Mouse (Mus musculus) heart, adult 2 months (tissue): ENCODE data around the gene Ypel1. TPM values are rescaled to one million over a fixed set of nuclear protein-coding genes. Genes with fewer than 3 reads are reported as not detected.

Source experiments
- DNase-seq, 2 experiments: peaks; one replicate each; pipeline ENCODE4 v3.0.0; 2021
- H3K27ac ChIP-seq: fragments of 200-600 bp; 2 replicates; pipeline ENCODE4 v1.8.1; 2022
- H3K27me3 ChIP-seq: fragments of 200-500 bp; 2 replicates; pipeline ENCODE4 v1.6.1; 2012; ENCODE audit warnings: mild to moderate bottlenecking, low read length, inconsistent platforms, mixed read lengths; ENCODE audit not compliant: control insufficient read depth, insufficient read depth
- H3K36me3 ChIP-seq: fragments of 200-500 bp; 2 replicates; pipeline ENCODE4 v1.6.1; 2012; ENCODE audit warnings: low read length, inconsistent platforms; ENCODE audit not compliant: control insufficient read depth, insufficient read depth
- H3K4me1 ChIP-seq: fragments of 200-500 bp; 2 replicates; pipeline ENCODE4 v1.6.1; 2011; ENCODE audit warnings: low read length; ENCODE audit not compliant: control insufficient read depth, insufficient read depth
- H3K4me3 ChIP-seq: fragments of 200-600 bp; 2 replicates; pipeline ENCODE4 v1.8.1; 2022
- H3K79me2 ChIP-seq: fragments of 200-500 bp; replicated peaks from 2 replicates; pipeline ENCODE4 v1.6.1; 2012; ENCODE audit warnings: mild to moderate bottlenecking, inconsistent platforms, low read length, moderate library complexity, mixed read lengths; ENCODE audit not compliant: control insufficient read depth, insufficient read depth
- H3K9ac ChIP-seq: fragments of 200-500 bp; 2 replicates; pipeline ENCODE4 v1.6.1; 2012; ENCODE audit warnings: low read depth, mild to moderate bottlenecking, control low read depth, inconsistent platforms, low read length, mixed read lengths
- CTCF ChIP-seq: fragments of 200-600 bp; IDR thresholded peaks from 2 replicates; pipeline ENCODE4 v1.8.1; 2022; ENCODE audit warnings: antibody characterized with exemption, mild to moderate bottlenecking, moderate library complexity
- EP300 ChIP-seq: fragments of 200-500 bp; IDR thresholded peaks from 2 replicates; pipeline ENCODE4 v1.6.1; 2011; ENCODE audit warnings: low read depth, low read length, control low read depth; ENCODE audit not compliant: insufficient read depth
- POLR2A ChIP-seq: fragments of 200-500 bp; IDR thresholded peaks from 2 replicates; pipeline ENCODE4 v1.6.1; 2011; ENCODE audit warnings: mild to moderate bottlenecking, low read depth, low read length, control low read depth; ENCODE audit not compliant: insufficient read depth
- WGBS: fragments of 180-500 bp; shearing (Covaris S2); methylation state at CpG from one replicate; pipeline ENCODE4 v1.1.7; 2018; 5-methylcytosine and 5-hydroxymethylcytosine counted together
- intact Hi-C: fragments of 180-260 bp; cut with DNase I; formaldehyde crosslinking; loops from one replicate; pipeline ENCODE4 v1.15.1; 2025
- polyA plus RNA-seq: library from polyadenylated mRNA; depleted of rRNA; stranded (reverse); fragments of >200 nt; gene quantifications from 2 replicates; pipeline ENCODE4 v1.2.3, GENCODE M21; 2012
- total RNA-seq, 2 experiments: library from RNA; stranded (reverse); gene quantifications; 2 replicates each; pipeline ENCODE4 v1.2.3; 2021

Gene Ypel1
- total and polyA plus RNA-seq, 3 experiments = 0.53 to 1.2 (median 0.99) TPM

DNA sequence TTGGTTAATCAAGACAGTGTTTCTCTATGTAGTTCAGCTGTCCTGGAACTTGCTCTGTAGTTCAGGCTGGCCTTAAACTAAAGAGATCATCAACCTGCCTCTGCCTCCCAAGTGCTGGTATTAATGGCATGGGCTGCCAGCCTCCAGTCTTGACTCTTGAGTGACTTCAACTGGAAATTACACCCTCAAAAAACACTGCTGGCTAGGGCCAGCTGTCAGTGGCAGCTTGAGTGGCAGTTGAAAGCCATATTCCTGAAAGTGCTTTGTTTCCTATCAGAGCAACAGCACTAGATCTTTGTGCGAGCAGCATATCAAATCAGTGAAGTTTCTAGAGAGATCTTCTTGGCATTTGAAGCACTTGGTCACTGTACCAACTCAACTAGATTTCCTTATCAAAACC, 28.1 kb upstream of the Ypel1 start:
- H3K36me3 ChIP-seq = peaks cover 12% of the 10 kb centered on the region
- 80% methylated on average over 1 of the region's 1 CpGs for WGBS

DNA sequence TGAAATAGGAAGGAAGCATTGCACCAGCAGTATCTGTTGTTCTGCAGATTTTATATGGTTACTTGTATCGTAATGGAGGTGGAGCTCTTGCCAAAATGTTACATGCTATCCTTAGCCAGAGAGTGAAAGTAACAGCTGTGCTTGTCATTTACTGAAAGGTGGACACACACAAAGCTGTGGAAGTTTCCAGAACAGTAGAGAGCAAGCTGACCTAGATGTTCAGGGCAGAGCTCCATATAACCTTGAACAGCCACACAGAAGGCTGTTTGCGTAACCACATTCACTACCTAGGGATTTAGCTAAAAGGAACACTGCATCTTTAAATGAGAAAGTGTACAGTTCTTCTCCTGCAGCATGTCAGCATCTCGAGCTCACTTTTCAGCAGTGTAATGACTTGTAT, 25.2 kb upstream of the Ypel1 start:
- peak in 1 of 2 experiments; percentile 17 for DNase-seq
- TF ChIP-seq CTCF (no peak), POLR2A (no peak), EP300 (no peak)
- H3K4me3 ChIP-seq = no peak overlapping the region
- intact Hi-C loops = no loop called here
- peak overlapping the region; percentile 43 for H3K27ac ChIP-seq
- no peak overlapping the region for H3K9ac ChIP-seq
- no peaks in the 10 kb centered on the region; the same call in 1 of the 2 replicates for H3K4me1 ChIP-seq
- H3K27me3 ChIP-seq = no peaks in the 10 kb centered on the region
- H3K79me2 ChIP-seq = no peaks in the 10 kb centered on the region
- peaks cover 12% of the 10 kb centered on the region for H3K36me3 ChIP-seq
- 57% methylated on average over 3 of the region's 3 CpGs for WGBS

More for the DNA sequence above, 28.1 kb upstream of the Ypel1 start:
- TF ChIP-seq POLR2A = no peak
- TF ChIP-seq CTCF = no peak
- no peak for TF ChIP-seq EP300
- Histone ChIP-seq H3K27ac (no peak overlapping the region), H3K9ac (no peak overlapping the region), H3K4me1 (no peaks in the 10 kb centered on the region; the same call in 1 of the 2 replicates), H3K4me3 (no peak overlapping the region), H3K27me3 (no peaks in the 10 kb centered on the region), H3K79me2 (no peaks in the 10 kb centered on the region)
- intact Hi-C loops = no loop called here
- DNase-seq = no peak

DNA sequence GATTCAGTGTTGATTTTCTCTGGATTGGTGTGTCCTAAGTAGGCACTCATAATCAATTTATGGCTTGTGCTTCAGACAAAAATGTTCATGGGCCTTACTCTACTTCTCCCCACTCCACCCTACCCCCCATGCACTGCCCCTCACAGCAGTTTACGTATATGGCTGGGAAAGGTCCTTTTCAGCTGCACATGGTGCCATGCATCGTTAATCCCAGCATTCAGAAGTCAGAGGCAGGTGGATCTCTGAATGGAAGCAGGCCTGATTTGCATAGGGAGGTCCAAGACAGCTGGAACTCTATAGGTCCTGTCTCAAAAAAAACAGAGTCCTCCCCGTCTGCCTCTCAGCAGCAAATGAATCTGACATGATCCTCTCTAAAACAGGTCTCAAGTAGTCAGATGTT, 24.2 kb upstream of the Ypel1 start:
- Histone ChIP-seq H3K27ac (no peak overlapping the region), H3K79me2 (no peaks in the 10 kb centered on the region), H3K4me1 (no peaks in the 10 kb centered on the region; the same call in 1 of the 2 replicates), H3K9ac (no peak overlapping the region), H3K4me3 (no peak overlapping the region), H3K27me3 (no peaks in the 10 kb centered on the region), H3K36me3 (peaks cover 12% of the 10 kb centered on the region)
- no peak for DNase-seq
- 90% methylated on average over 3 of the region's 3 CpGs for WGBS
- intact Hi-C loops = no loop called here
- TF ChIP-seq CTCF (no peak), EP300 (no peak), POLR2A (no peak)

DNA sequence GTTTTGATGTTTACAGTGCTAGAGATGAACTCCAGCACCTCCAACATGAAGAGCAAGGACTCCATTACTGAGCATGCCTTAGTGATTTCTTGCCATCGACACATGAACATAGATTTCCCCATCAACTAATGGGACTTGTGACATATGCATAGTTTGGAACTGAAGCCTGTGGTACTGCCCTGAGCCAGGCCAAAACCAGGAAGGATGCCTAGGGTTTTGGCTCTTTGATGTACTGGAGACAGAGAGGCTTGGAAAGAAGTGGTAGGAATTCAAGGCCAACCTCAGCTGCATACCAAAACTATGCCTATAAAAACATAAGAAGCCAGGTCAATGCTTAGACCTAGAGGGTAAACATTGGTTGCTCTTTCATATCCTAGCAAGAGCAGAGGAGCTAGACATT, 19.6 kb upstream of the Ypel1 start:
- intact Hi-C loops = no loop called here

DNA sequence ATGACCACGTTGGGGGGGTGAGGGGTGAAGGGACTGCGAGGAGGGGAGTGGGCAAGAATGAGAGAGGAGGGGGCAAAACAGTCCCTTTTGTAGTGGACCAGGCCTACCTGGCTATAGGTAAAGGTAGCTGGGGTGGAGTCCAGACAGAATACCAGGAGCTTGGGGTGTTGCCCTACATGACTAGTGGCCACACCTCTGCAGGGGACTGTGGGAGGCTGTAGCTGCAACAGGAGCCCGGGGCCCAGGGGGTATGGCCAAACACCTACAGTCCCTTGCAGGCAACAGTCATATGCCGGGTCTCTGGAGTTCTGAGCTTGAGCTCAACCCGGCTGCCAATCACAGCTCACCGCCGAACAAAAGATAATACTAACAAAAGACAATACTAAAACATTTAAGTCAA, 17.4 kb upstream of the Ypel1 start:
- Histone ChIP-seq H3K4me1 (no peaks in the 10 kb centered on the region), H3K4me3 (no peak overlapping the region), H3K27ac (no peak overlapping the region), H3K36me3 (no peaks in the 10 kb centered on the region), H3K79me2 (no peaks in the 10 kb centered on the region), H3K9ac (no peak overlapping the region), H3K27me3 (no peaks in the 10 kb centered on the region)
- WGBS = 67% methylated on average over 7 of the region's 7 CpGs
- intact Hi-C loops = no loop called here
- no peak for TF ChIP-seq EP300
- TF ChIP-seq CTCF = no peak
- TF ChIP-seq POLR2A = no peak
- DNase-seq = no peak

More for the DNA sequence above, 19.6 kb upstream of the Ypel1 start:
- TF ChIP-seq EP300 = no peak
- TF ChIP-seq POLR2A = no peak
- no peak for TF ChIP-seq CTCF
- H3K9ac ChIP-seq = no peak overlapping the region
- no peaks in the 10 kb centered on the region for H3K79me2 ChIP-seq
- 93% methylated on average over 1 of the region's 1 CpGs for WGBS
- H3K36me3 ChIP-seq = no peaks in the 10 kb centered on the region
- DNase-seq = no peak
- no peaks in the 10 kb centered on the region for H3K4me1 ChIP-seq
- no peak overlapping the region for H3K27ac ChIP-seq
- H3K27me3 ChIP-seq = no peaks in the 10 kb centered on the region
- no peak overlapping the region for H3K4me3 ChIP-seq

DNA sequence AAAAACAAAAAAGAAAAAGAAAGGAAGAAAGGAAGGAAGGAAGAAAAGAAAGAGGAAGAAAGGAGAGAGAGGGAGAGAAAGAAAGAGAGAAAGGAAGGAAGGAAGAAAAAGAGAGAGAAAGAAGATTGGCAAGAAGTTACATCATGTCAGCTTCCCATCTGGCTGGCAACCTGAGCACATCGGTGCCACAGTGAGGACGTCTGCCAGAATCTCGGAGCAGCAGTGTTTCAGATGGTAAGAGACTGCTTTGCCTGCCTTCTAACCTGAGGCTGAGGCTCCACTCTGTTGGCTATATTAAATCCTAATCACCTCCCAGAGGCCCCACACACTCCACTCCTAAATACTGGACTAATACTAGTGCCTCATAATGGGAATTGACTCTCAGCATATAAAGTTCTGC, 15.6 kb upstream of the Ypel1 start:
- no peaks in the 10 kb centered on the region for H3K4me1 ChIP-seq
- H3K27ac ChIP-seq = no peak overlapping the region
- no peaks in the 10 kb centered on the region for H3K27me3 ChIP-seq
- TF ChIP-seq EP300 = no peak
- TF ChIP-seq CTCF = no peak
- TF ChIP-seq POLR2A = no peak
- no peak overlapping the region for H3K9ac ChIP-seq
- H3K79me2 ChIP-seq = no peaks in the 10 kb centered on the region
- DNase-seq = no peak
- no peak overlapping the region for H3K4me3 ChIP-seq
- intact Hi-C loops = no loop called here
- H3K36me3 ChIP-seq = no peaks in the 10 kb centered on the region
- WGBS = 62% methylated on average over 3 of the region's 3 CpGs

DNA sequence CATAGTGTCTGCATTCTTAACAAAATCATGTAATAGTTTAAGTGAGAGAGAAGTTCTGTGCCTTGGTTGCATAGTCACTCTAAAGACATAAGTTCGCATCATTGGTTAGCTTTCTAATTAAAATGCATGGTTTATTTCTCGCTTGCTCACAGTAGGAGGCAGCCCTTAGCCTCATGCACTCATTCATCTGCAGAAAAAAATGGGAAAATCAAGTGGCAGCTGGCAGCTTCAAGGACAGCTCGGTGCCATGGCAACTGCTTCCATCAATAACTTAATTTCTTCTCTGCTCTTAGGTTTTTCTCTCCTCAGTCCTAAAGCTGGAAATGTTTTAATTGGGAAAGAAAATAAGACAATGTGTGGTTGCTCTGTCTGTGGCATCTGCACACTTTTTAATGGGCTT, 13.9 kb upstream of the Ypel1 start:
- 80% methylated on average over 3 of the region's 3 CpGs for WGBS
- Histone ChIP-seq H3K9ac (no peak overlapping the region), H3K79me2 (no peaks in the 10 kb centered on the region), H3K4me3 (no peak overlapping the region), H3K27ac (no peak overlapping the region), H3K36me3 (no peaks in the 10 kb centered on the region), H3K4me1 (no peaks in the 10 kb centered on the region), H3K27me3 (no peaks in the 10 kb centered on the region)
- TF ChIP-seq POLR2A = no peak
- TF ChIP-seq CTCF = no peak
- TF ChIP-seq EP300 = no peak
- no peak for DNase-seq
- intact Hi-C loops = no loop called here
